Mouse (Mus musculus) bone marrow, adult 2 months (tissue): ENCODE measurements around the gene Robo4.

Experiments
- CTCF ChIP-seq: fragments of 200-500 bp; IDR thresholded peaks from 2 replicates; pipeline ENCODE4 v1.5.1; 2011; ENCODE audit warnings: low read length, control low read depth; ENCODE audit not compliant: control insufficient read depth, insufficient read depth
- POLR2A ChIP-seq: fragments of 200-500 bp; IDR thresholded peaks from 2 replicates; pipeline ENCODE4 v1.6.1; 2011; ENCODE audit warnings: low read depth, mild to moderate bottlenecking, control low read depth, low read length, borderline replicate concordance; ENCODE audit not compliant: control insufficient read depth

DNA sequence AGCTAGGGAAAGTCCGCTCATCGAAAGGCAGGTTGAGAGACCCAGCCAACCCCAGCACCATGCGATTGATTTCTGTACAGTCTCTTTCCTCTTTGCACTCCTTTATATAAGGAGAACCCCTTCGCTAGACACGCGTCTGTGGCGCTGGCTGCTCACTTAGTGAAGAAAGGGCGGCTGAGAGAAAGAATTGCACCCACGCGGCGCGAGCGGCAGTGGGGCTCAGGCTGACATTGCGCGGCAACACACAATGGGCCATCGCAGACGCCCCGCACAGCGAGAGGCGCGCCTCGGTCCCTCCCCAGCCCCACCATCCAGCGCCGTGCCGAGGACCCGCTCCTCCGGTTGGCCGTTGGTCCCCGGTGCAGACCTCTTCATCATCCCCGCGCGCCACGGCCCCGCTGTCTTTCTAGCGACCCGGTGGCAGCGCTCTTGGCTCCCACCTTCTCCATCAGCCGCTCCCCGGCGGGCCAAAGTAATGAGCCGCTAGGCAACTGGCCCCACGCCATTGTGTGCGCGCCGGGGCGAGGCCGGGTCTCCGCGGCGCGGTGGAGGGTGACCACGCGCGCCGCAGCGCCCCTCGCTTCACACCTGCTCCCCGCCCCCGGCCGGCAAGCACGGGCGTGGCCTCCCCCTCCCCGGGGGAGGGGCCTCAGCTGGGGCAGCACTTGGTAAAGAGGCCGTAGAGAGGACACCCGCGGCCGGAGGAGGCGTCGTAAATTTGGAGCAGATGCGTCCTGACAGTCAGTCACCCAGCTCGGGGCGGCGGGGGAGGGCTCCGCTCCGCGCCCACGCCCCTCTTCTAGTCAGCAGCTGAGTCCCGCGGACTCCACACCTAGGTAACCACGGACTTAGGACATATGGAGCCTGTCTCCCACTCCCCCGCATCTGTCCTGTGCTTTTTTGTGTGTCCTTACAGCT is 58.6 kb downstream of the Robo4 start:
- TF ChIP-seq CTCF: no peak
- TF ChIP-seq POLR2A: no peak
